Mouse (Mus musculus): Measurements from ENCODE around the gene Pithd1. TPM values are rescaled to one million over a fixed set of nuclear protein-coding genes. Genes with fewer than 3 reads are reported as not detected.
A peak's percentile ranks its signal among the peaks of the same experiment; 100 is the strongest.

Pithd1 gene
- polyA plus RNA-seq, 1 experiment, result 31.3 TPM

GRCm38 (mm10) chr4:135972911-135973811, 13.9 kb downstream of the Pithd1 start:
- Histone ChIP-seq H3K27ac (replicated peaks; ENCODE audit: low read depth, low read length) (no peak overlapping the region), H3K4me1 (ENCODE audit: control insufficient read depth, insufficient read depth, insufficient read length, low read length) (peaks cover 3% of the 10 kb centered on the region; the same call in 1 of the 2 replicates), H3K4me3 (ENCODE audit: insufficient read depth, low read depth, low read length) (peak overlapping the region; percentile 69)

DNA sequence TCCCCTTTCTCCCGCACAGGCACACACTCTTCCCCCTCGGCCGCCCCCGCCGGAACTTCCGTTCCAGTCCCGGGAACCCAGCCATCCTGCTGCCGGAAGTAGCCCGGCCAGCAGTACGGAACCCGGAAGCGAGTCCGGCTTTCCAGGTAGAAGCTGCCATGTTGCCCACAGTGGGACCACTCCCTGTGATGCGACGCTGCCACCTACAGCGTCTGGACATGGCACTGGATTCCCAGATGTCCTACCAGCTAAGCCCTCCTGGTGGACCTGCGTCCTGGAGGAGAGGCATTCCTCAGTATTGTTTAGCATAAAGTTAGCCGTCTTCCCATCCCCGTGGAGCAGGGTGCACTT, 14.5 kb downstream of the Pithd1 start, which contains the start of gene Lypla2:
TSS of gene Lypla2 (minus strand) at position 71 of the 351 bp plus-strand sequence.
- Histone ChIP-seq H3K27ac (replicated peaks; ENCODE audit: low read depth, low read length) (peak within 1 kb of the TSS; percentile 27; the same call in 1 of the 2 replicates), H3K4me3 (ENCODE audit: insufficient read depth, low read depth, low read length) (peak within 1 kb of the TSS; percentile 69), H3K4me1 (ENCODE audit: control insufficient read depth, insufficient read depth, insufficient read length, low read length) (peaks cover 3% of the 10 kb centered on the region; the same call in 1 of the 2 replicates)

- H3K4me1 ChIP-seq (ENCODE audit: control insufficient read depth, insufficient read depth, insufficient read length, low read length), result peaks cover 3% of the 10 kb centered on the region; the same call in 1 of the 2 replicates
- H3K4me3 ChIP-seq (ENCODE audit: insufficient read depth, low read depth, low read length), result peak overlapping the region; percentile 69
- peak overlapping the region; percentile 27; the same call in 1 of the 2 replicates for H3K27ac ChIP-seq (replicated peaks; ENCODE audit: low read depth, low read length)
Measured at GRCm38 (mm10) chr4:135971805-135972555, 15.1 kb downstream of the Pithd1 start.

DNA sequence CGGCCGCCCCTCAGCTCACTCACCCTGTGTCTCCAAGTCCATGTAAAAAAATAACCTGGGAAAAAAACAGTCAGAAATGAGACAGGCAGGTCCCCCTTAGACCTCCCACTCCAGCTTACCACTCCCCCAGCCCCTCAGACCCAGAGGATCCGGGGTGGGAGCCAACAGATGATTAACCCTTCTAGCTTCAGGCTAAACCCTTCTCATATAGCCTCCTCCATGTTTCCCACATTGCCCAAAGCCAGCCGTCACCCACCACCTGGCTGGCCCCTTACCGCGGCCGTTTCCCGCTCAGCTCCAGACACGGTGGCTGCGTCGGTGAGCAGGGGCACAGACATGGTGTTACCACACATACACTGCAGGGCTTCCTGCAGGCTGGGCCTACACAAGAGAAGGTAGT, 16.5 kb downstream of the Pithd1 start:
- H3K4me3 ChIP-seq (ENCODE audit: insufficient read depth, low read depth, low read length), result no peak overlapping the region
- H3K27ac ChIP-seq (replicated peaks; ENCODE audit: low read depth, low read length), result no peak overlapping the region
- H3K4me1 ChIP-seq (ENCODE audit: control insufficient read depth, insufficient read depth, insufficient read length, low read length), result peaks cover 3% of the 10 kb centered on the region; the same call in 1 of the 2 replicates

DNA sequence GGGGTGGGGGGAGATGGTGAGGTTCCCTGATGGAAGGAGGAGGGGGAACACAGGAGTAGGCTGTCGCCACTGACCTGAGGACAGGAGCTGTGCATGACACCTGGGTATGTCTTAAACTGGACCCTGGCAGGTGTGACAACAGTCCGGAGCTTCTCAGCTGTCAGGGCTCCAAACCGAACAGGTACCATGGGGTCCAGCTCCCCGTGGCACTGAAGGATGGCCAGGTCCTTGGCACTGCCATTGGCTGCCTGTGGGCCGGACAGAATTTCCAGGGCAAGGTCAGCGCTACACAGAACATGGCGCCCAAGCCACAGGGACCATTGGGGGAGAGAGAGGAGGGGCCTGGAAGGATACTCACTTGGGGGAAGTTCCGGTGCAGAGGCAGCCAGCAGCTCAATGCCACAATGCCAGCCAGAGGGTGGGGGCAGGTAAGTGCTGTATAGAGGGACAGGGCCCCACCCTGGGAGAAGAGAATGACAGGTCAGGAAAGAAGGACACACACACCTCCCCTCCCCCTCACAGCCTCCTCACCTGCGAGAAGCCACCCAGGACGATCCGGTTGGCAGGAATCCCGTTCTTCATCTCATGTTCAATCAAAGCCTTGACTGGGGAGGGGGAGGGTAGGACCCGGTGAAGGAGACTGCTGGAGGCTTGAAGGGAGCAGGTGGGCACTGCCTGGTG, 17.9 kb downstream of the Pithd1 start:
- H3K4me1 ChIP-seq (ENCODE audit: control insufficient read depth, insufficient read depth, insufficient read length, low read length), result peaks cover 3% of the 10 kb centered on the region; the same call in 1 of the 2 replicates
- H3K27ac ChIP-seq (replicated peaks; ENCODE audit: low read depth, low read length), result no peak overlapping the region
- no peak overlapping the region for H3K4me3 ChIP-seq (ENCODE audit: insufficient read depth, low read depth, low read length)

DNA sequence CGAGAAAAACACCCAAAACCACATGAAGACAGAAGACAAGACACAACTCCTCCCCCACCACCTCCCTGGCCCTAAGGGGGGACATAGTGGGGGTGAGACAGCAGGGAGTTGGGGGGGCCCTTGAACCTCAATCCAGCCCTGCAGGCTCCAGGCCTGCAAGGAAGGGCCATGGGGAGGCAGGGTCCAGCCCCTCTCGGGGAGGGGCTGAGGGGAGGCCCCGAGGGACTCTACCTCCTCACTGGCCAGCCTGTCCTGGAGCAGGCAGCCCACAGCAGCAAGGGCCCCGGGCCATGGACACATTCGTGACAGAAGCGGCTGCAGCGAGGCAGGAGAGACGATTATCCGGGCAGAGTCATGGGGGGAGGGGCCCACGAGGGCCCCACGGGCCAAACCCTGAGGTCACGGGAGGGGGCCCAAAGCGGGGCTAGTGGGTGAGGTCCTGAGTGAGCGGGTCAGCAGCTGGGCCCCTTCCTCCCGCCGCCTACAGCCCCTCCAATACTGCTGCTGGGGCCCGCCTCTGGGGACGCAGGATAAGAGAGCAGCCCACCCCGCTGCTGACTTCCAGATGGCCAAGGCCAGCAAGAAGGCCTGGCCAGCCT, 18.7 kb downstream of the Pithd1 start:
- H3K4me1 ChIP-seq (ENCODE audit: control insufficient read depth, insufficient read depth, insufficient read length, low read length), result peaks cover 3% of the 10 kb centered on the region; the same call in 1 of the 2 replicates
- no peak overlapping the region for H3K27ac ChIP-seq (replicated peaks; ENCODE audit: low read depth, low read length)
- H3K4me3 ChIP-seq (ENCODE audit: insufficient read depth, low read depth, low read length), result no peak overlapping the region

GRCm38 (mm10) chr4:135967086-135967760, 19.8 kb downstream of the Pithd1 start:
- Histone ChIP-seq H3K4me3 (ENCODE audit: insufficient read depth, low read depth, low read length) (no peak overlapping the region), H3K27ac (replicated peaks; ENCODE audit: low read depth, low read length) (no peak overlapping the region), H3K4me1 (ENCODE audit: control insufficient read depth, insufficient read depth, insufficient read length, low read length) (peaks cover 3% of the 10 kb centered on the region; the same call in 1 of the 2 replicates)

DNA sequence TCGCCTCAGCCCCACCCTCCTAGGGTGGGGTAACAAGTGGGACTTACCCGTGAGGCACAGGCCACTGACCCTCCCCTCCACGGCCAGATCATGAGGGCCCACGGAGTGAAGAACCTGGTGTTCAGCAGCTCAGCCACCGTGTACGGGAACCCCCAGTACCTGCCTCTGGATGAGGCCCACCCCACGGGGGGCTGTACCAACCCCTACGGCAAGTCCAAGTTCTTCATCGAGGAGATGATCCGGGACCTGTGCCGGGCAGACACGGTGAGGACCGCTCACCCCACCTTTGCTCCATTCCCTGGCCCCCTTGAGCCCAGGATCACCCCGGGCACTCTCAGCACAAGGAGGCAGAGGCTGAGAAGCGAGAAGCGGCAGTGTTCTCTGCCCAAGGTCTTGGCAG, 20.8 kb downstream of the Pithd1 start:
- H3K27ac ChIP-seq (replicated peaks; ENCODE audit: low read depth, low read length), result no peak overlapping the region
- H3K4me3 ChIP-seq (ENCODE audit: insufficient read depth, low read depth, low read length), result no peak overlapping the region
- peaks cover under 1% of the 10 kb centered on the region; the same call in 1 of the 2 replicates for H3K4me1 ChIP-seq (ENCODE audit: control insufficient read depth, insufficient read depth, insufficient read length, low read length)

DNA sequence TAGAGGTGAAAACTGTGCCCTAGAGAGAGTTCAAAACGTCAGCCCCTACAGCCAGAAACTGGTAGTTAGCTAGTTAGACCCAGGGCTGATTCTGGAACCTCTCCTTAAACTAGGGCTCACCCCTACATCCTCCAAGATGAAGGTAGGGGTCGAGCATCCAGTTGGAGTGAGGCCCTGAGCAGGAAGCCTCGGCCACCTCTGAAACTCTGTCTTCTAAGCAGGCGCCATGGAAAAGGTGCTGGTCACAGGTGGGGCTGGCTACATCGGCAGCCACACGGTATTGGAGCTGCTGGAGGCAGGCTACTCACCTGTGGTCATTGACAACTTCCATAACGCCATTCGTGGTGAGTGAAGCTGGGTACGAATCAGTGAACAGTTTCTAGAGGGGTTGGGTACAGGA, 22.0 kb downstream of the Pithd1 start:
- Histone ChIP-seq H3K27ac (replicated peaks; ENCODE audit: low read depth, low read length) (0 out of 2 replicates have a peak overlapping the region, but pooled peaks have one; percentile 42), H3K4me1 (ENCODE audit: control insufficient read depth, insufficient read depth, insufficient read length, low read length) (no peaks in the 10 kb centered on the region), H3K4me3 (ENCODE audit: insufficient read depth, low read depth, low read length) (no peak overlapping the region; the same call in 1 of the 2 replicates)

GRCm38 (mm10) chr4:135964426-135964825, 22.6 kb downstream of the Pithd1 start:
- H3K4me3 ChIP-seq (ENCODE audit: insufficient read depth, low read depth, low read length), result peak overlapping the region; percentile 80
- H3K27ac ChIP-seq (replicated peaks; ENCODE audit: low read depth, low read length), result peak overlapping the region; percentile 42
- peaks cover 5% of the 10 kb centered on the region; the same call in 1 of the 2 replicates for H3K4me1 ChIP-seq (ENCODE audit: control insufficient read depth, insufficient read depth, insufficient read length, low read length)

GRCm38 (mm10) chr4:135963457-135964193, 23.4 kb downstream of the Pithd1 start, which contains the start of gene Gale:
TSS of gene Gale (plus strand) at chr4:135963727.
- Histone ChIP-seq H3K4me1 (ENCODE audit: control insufficient read depth, insufficient read depth, insufficient read length, low read length) (peaks cover 13% of the 10 kb centered on the region), H3K27ac (replicated peaks; ENCODE audit: low read depth, low read length) (peak within 1 kb of the TSS; percentile 99), H3K4me3 (ENCODE audit: insufficient read depth, low read depth, low read length) (peak within 1 kb of the TSS; percentile 80)

GRCm38 (mm10) chr4:135962946-135963345, 24.1 kb downstream of the Pithd1 start:
- peak overlapping the region; percentile 99 for H3K27ac ChIP-seq (replicated peaks; ENCODE audit: low read depth, low read length)
- peak overlapping the region; percentile 79 for H3K4me3 ChIP-seq (ENCODE audit: insufficient read depth, low read depth, low read length)
- peaks cover 18% of the 10 kb centered on the region for H3K4me1 ChIP-seq (ENCODE audit: control insufficient read depth, insufficient read depth, insufficient read length, low read length)

- H3K27ac ChIP-seq (replicated peaks; ENCODE audit: low read depth, low read length), result peak overlapping the region; percentile 67; the same call in 1 of the 2 replicates
- H3K4me1 ChIP-seq (ENCODE audit: control insufficient read depth, insufficient read depth, insufficient read length, low read length), result peaks cover 24% of the 10 kb centered on the region
- H3K4me3 ChIP-seq (ENCODE audit: insufficient read depth, low read depth, low read length), result no peak overlapping the region
Measured at GRCm38 (mm10) chr4:135962198-135962597, 24.9 kb downstream of the Pithd1 start.

Data from brown adipose tissue, adult 24 weeks (tissue).